In the genomic region with DNA sequence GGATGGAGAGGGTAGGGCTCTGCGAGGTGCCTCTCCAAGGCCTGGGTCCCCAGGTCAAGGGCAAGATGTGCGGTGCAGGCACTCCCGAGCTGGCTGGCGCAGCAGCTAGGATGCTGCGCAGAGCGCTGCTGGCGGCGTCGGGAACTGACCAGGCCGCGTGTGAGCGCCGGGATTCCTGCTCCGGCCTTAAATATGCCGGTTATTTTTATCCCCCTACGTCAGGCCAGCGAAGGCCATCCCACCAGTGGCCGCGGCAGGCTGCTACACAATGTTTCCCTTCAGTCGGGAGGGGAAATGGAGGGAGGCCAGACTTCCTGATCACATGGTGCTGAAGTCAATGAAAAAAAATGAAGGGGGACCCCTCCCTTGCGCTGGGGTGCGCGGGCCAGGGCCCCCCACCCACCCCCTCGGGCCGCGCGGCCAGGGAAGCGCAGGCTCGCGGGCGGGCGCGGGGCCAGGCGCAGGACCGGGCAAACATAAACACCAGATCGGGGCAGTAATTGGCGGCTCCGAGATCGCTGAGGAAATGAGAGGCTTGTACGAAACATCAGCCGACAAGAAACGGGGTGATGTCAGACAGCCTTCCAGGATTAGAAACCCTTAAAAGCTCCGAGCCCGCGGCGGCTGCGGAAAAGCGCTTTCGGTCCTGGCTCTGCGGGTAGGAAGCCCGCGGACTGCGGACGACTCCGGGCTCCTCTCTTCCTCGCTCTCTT, we compare ENCODE assay signal across 8 mouse cellular contexts.
DNase-seq lines count a peak whose midpoint lies in the region; ATAC-seq lines count a peak whose summit lies in the region.

No protein-coding gene starts in this region.

- peak overlapping the region; percentile 58 for H3K4me3 ChIP-seq in forebrain, embryonic 14.5 days (ENCODE audit: low read depth, low read length)
- peak overlapping the region; percentile 49 for H3K4me3 ChIP-seq in liver, embryonic 16.5 days (ENCODE audit: low read depth, low read length)
- peak overlapping the region; percentile 50 for H3K4me3 ChIP-seq in neural tube, embryonic 12.5 days
- H3K4me3 ChIP-seq in stomach, embryonic 16.5 days (replicated peaks; ENCODE audit: low read length): peak overlapping the region; percentile 55

- H3K36me3 ChIP-seq in forebrain, embryonic 14.5 days (ENCODE audit: control insufficient read depth, insufficient read depth, low read length): no peaks in the 10 kb centered on the region
- H3K36me3 ChIP-seq in liver, embryonic 16.5 days (ENCODE audit: control insufficient read depth, insufficient read depth): no peaks in the 10 kb centered on the region
- H3K36me3 ChIP-seq in neural tube, embryonic 12.5 days: no peaks in the 10 kb centered on the region
- no peaks in the 10 kb centered on the region for H3K36me3 ChIP-seq in stomach, embryonic 16.5 days (ENCODE audit: control insufficient read depth, insufficient read depth, low read length)

- 1% methylated on average over 50 of the region's 56 CpGs for WGBS in forebrain, embryonic 14.5 days
- under 1% methylated on average over 51 of the region's 56 CpGs for whole genome bisulfite sequencing in liver, embryonic 16.5 days (ENCODE audit: insufficient replicate concordance)
- under 1% methylated on average over 56 of the region's 56 CpGs for WGBS in neural tube, embryonic 12.5 days
- under 1% methylated on average over 55 of the region's 56 CpGs for WGBS in stomach, embryonic 16.5 days

- H3K9me3 ChIP-seq in forebrain, embryonic 14.5 days (replicated peaks; ENCODE audit: control insufficient read depth, low read length): no peaks in the 10 kb centered on the region
- H3K9me3 ChIP-seq in liver, embryonic 16.5 days (replicated peaks; ENCODE audit: control insufficient read depth, low read length): no peaks in the 10 kb centered on the region
- H3K9me3 ChIP-seq in neural tube, embryonic 12.5 days: no peaks in the 10 kb centered on the region
- no peaks in the 10 kb centered on the region for H3K9me3 ChIP-seq in stomach, embryonic 16.5 days (replicated peaks; ENCODE audit: control insufficient read depth, low read length)

- ATAC-seq in CD4-positive, CD25-positive, alpha-beta regulatory T cell, adult 4 months: no peak
- peak; percentile 89 for ATAC-seq in forebrain, embryonic 14.5 days
- ATAC-seq in liver, embryonic 16.5 days (ENCODE audit: low read depth): peak; percentile 73
- peak; percentile 82 for ATAC-seq in neural tube, embryonic 12.5 days (ENCODE audit: low FRiP score, low read depth)
- ATAC-seq in stomach, embryonic 16.5 days (ENCODE audit: insufficient read depth, low FRiP score): peak; percentile 94

- H3K27me3 ChIP-seq in forebrain, embryonic 14.5 days (replicated peaks; ENCODE audit: control insufficient read depth, insufficient read depth, low read length): no peaks in the 10 kb centered on the region
- H3K27me3 ChIP-seq in liver, embryonic 16.5 days (ENCODE audit: control insufficient read depth, insufficient read depth, low read depth, low read length): peaks cover 44% of the 10 kb centered on the region
- no peaks in the 10 kb centered on the region for H3K27me3 ChIP-seq in neural tube, embryonic 12.5 days (replicated peaks)
- H3K27me3 ChIP-seq in stomach, embryonic 16.5 days (ENCODE audit: control insufficient read depth, insufficient read depth, low read length): no peaks in the 10 kb centered on the region

- peak; percentile 7 for DNase-seq in CD4-positive, CD25-positive, alpha-beta regulatory T cell, adult 2 months (ENCODE audit: low read depth, low spot score)
- DNase-seq in forebrain, embryonic 14.5 days (ENCODE audit: low spot score): peak; percentile 86
- peak; percentile 96 for DNase-seq in heart, postnatal 10 days
- peak; percentile 88 for DNase-seq in layer of hippocampus, adult 11-12 months (ENCODE audit: low spot score)

- peak overlapping the region; percentile 82 for H3K9ac ChIP-seq in forebrain, embryonic 14.5 days (ENCODE audit: low read length)
- H3K9ac ChIP-seq in liver, embryonic 16.5 days (ENCODE audit: low read depth, low read length): peak overlapping the region; percentile 32
- H3K9ac ChIP-seq in neural tube, embryonic 12.5 days: peak overlapping the region; percentile 76
- peak overlapping the region; percentile 77 for H3K9ac ChIP-seq in stomach, embryonic 16.5 days (ENCODE audit: low read length)

- peak overlapping the region; percentile 80 for H3K4me2 ChIP-seq in forebrain, embryonic 14.5 days (ENCODE audit: low read length)
- H3K4me2 ChIP-seq in liver, embryonic 16.5 days (ENCODE audit: low read depth, low read length): peak overlapping the region; percentile 38
- peak overlapping the region; percentile 80 for H3K4me2 ChIP-seq in neural tube, embryonic 12.5 days (replicated peaks)
- peak overlapping the region; percentile 65 for H3K4me2 ChIP-seq in stomach, embryonic 16.5 days (ENCODE audit: low read depth, low read length)

- intact Hi-C loops in heart, postnatal 10 days (cut with DNase I): loop anchor here (1.0 to 5.0 kb wide), 2 partner anchors 118 to 221 kb away; no protein-coding TSS in a partner anchor

- H3K27ac ChIP-seq in forebrain, embryonic 14.5 days (ENCODE audit: low read depth, low read length): peak overlapping the region; percentile 79
- peak overlapping the region; percentile 25 for H3K27ac ChIP-seq in liver, embryonic 16.5 days (ENCODE audit: low read length)
- peak overlapping the region; percentile 60 for H3K27ac ChIP-seq in neural tube, embryonic 12.5 days
- H3K27ac ChIP-seq in stomach, embryonic 16.5 days (ENCODE audit: low read length): peak overlapping the region; percentile 95

- H3K4me1 ChIP-seq in forebrain, embryonic 14.5 days (ENCODE audit: control insufficient read depth, insufficient read depth, low read length): peaks cover 3% of the 10 kb centered on the region; the same call in 1 of the 2 replicates
- no peaks in the 10 kb centered on the region for H3K4me1 ChIP-seq in liver, embryonic 16.5 days (ENCODE audit: control insufficient read depth, low read depth, low read length)
- peaks cover 10% of the 10 kb centered on the region for H3K4me1 ChIP-seq in neural tube, embryonic 12.5 days
- peaks cover 19% of the 10 kb centered on the region for H3K4me1 ChIP-seq in stomach, embryonic 16.5 days (ENCODE audit: control insufficient read depth, insufficient read depth, low read length)

Comparison
In these comparisons a context has a peak if more than half of its experiments do, and no peak if none do; other contexts are left out.
1. DNase-seq: peak in every context shown above with its lines; median percentile 96 in heart, postnatal 10 days; 88 in layer of hippocampus, adult 11-12 months; 86 in forebrain, embryonic 14.5 days; 7 in CD4-positive, CD25-positive, alpha-beta regulatory T cell, adult 2 months.
2. H3K27ac ChIP-seq: peak in every context shown above with its lines; median percentile 95 in stomach, embryonic 16.5 days; 79 in forebrain, embryonic 14.5 days; 60 in neural tube, embryonic 12.5 days; 25 in liver, embryonic 16.5 days.
3. H3K9ac ChIP-seq: peak in every context shown above with its lines; median percentile 82 in forebrain, embryonic 14.5 days; 77 in stomach, embryonic 16.5 days; 76 in neural tube, embryonic 12.5 days; 32 in liver, embryonic 16.5 days.